Mouse (Mus musculus): ENCODE results near the gene Robo1. TPM values are rescaled to one million over a fixed set of nuclear protein-coding genes. Genes with fewer than 3 reads are reported as not detected.

The Robo1 gene
- polyA plus RNA-seq, 1 experiment from 2014 or later, result 49.9 TPM

DNA sequence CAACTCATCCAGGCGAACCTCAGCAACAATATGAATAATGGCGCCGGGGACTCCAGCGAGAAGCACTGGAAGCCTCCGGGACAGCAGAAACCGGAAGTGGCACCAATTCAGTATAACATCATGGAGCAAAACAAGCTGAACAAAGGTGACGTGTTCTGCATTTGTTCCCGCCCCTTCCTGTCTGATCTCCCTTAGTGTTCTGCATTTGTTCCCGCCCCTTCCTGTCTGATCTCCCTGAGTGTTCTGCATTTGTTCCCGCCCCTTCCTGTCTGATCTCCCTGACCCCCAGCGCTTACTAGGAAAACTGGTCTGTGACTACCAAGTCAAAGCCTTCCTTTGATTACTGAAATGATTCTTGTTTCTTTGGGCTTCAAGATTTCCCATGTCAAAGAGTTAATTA is 696.5 kb downstream of the Robo1 start:
- H3K4me1 ChIP-seq (replicated peaks), result peaks cover 17% of the 10 kb centered on the region
- peaks cover 32% of the 10 kb centered on the region for H3K36me3 ChIP-seq
- 89% methylated on average over 11 of the region's 11 CpGs for whole genome bisulfite sequencing
- no peaks in the 10 kb centered on the region for H3K27me3 ChIP-seq (ENCODE audit: insufficient read depth, poor library complexity, severe bottlenecking)
- no peak overlapping the region for H3K27ac ChIP-seq
- H3K4me3 ChIP-seq, result no peak overlapping the region
- no peaks in the 10 kb centered on the region for H3K9me3 ChIP-seq
- no peak for DNase-seq (ENCODE audit: low spot score)

DNA sequence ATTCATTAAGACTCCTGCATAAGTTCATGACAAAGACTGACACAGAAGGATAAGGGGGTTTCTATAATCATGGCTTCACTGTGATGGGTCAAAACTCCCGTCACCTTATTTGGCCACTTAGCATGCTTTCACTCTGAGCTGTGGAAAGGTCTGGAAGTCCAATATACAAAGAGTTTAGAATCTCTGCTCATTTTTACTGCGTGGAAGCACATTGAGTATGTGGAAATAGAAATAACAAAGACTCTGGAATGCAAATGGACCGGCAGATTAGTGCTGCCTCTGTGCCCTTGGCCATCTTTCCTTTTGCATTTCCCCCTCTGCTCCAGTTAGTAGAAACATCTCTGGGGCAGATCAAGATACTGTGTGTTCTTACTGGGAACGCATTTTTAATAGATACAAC is 697.7 kb downstream of the Robo1 start:
- 83% methylated on average over 4 of the region's 4 CpGs for WGBS
- H3K4me3 ChIP-seq, result no peak overlapping the region
- no peak for DNase-seq (ENCODE audit: low spot score)
- H3K27ac ChIP-seq, result no peak overlapping the region
- H3K36me3 ChIP-seq, result peaks cover 43% of the 10 kb centered on the region
- H3K4me1 ChIP-seq (replicated peaks), result peaks cover 17% of the 10 kb centered on the region
- H3K27me3 ChIP-seq (ENCODE audit: insufficient read depth, poor library complexity, severe bottlenecking), result no peaks in the 10 kb centered on the region
- no peaks in the 10 kb centered on the region for H3K9me3 ChIP-seq

DNA sequence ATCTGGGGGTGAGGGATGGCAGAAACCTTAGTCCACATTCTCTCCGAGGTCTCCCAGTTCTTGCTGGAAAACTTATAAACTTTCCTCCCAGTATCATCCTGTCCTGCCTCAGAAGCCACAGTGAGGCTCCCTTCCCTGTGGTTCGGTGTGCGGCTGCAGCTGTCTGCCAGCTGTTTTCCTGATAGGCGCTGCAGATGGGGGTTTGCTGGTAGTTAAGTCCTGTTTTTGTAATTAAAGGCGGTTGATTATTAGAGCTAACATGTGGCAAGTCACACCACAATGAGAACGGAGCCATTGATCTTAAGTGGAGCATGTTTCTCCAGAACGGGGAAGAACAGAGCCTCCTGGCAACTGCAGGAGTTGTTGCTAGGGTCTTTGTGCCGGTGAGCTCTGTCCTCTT is 699.3 kb downstream of the Robo1 start:
- no peak for DNase-seq (ENCODE audit: low spot score)
- peaks cover 53% of the 10 kb centered on the region for H3K36me3 ChIP-seq
- H3K27me3 ChIP-seq (ENCODE audit: insufficient read depth, poor library complexity, severe bottlenecking), result no peaks in the 10 kb centered on the region
- no peak overlapping the region for H3K27ac ChIP-seq
- peaks cover 17% of the 10 kb centered on the region for H3K4me1 ChIP-seq (replicated peaks)
- no peaks in the 10 kb centered on the region for H3K9me3 ChIP-seq
- no peak overlapping the region for H3K4me3 ChIP-seq
- 47% methylated on average over 8 of the region's 8 CpGs for WGBS

- peaks cover 12% of the 10 kb centered on the region for H3K4me1 ChIP-seq (replicated peaks)
- peak; percentile 16 for DNase-seq (ENCODE audit: low spot score)
- peaks cover 40% of the 10 kb centered on the region for H3K36me3 ChIP-seq
- no peaks in the 10 kb centered on the region for H3K9me3 ChIP-seq
- no peak overlapping the region for H3K27ac ChIP-seq
- no peak overlapping the region for H3K4me3 ChIP-seq
- WGBS, result 65% methylated on average over 7 of the region's 7 CpGs
- no peaks in the 10 kb centered on the region for H3K27me3 ChIP-seq (ENCODE audit: insufficient read depth, poor library complexity, severe bottlenecking)
These were observed 703.2 kb downstream of the Robo1 start for GRCm38 (mm10) chr16:73011313-73011712.

GRCm38 (mm10) chr16:73012926-73013325 is 704.8 kb downstream of the Robo1 start:
- H3K4me3 ChIP-seq, result no peak overlapping the region
- H3K36me3 ChIP-seq, result peaks cover 49% of the 10 kb centered on the region
- no peak overlapping the region for H3K27ac ChIP-seq
- DNase-seq (ENCODE audit: low spot score), result no peak
- H3K27me3 ChIP-seq (ENCODE audit: insufficient read depth, poor library complexity, severe bottlenecking), result no peaks in the 10 kb centered on the region
- 94% methylated on average over 11 of the region's 11 CpGs for WGBS
- no peaks in the 10 kb centered on the region for H3K9me3 ChIP-seq
- H3K4me1 ChIP-seq (replicated peaks), result peaks cover 9% of the 10 kb centered on the region

DNA sequence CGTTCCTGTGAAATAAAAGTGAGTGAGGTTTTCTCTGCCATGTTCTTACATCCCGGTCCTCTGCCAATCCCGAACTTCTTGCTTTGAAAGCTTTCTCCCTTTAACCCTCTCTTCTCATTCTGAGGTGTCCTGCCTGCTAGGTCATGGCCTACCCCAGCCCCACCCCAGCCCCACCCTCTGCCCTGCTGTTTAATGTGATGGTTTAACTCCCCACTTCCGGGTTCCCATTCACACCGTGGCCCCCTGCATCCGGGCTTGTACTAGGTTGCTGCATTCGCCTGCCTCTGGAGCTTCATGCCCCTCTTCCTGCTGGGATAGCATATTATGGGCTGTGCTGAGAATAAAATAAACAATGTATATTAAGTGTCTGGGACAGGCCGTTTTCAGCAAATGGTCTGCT is 706.4 kb downstream of the Robo1 start:
- Histone ChIP-seq H3K36me3 (peaks cover 50% of the 10 kb centered on the region), H3K4me1 (replicated peaks) (0 out of 2 replicates have a peak, but pooled peaks cover 4% of the 10 kb centered on the region), H3K4me3 (no peak overlapping the region), H3K27ac (no peak overlapping the region), H3K9me3 (no peaks in the 10 kb centered on the region), H3K27me3 (ENCODE audit: insufficient read depth, poor library complexity, severe bottlenecking) (no peaks in the 10 kb centered on the region)
- 80% methylated on average over 8 of the region's 8 CpGs for WGBS
- no peak for DNase-seq (ENCODE audit: low spot score)

DNA sequence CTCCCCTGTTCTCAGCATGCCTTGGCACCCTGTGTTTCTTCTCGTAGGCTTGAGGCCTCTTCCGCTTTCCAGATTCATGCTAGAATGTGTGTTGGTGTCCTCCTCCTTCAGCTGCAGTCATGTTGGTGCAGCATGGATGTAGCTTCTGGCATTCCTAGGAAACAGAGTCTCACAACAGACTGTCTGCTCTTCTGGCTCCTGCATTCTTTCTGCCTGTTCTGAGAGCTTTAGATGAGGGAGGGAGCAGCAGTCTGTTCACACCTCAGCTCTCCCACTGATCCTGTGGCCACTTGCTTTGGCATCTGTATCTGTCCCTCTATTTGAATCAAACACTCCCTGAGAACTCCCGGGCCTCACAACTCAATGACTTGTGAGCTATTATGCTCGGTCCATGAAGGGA is 707.9 kb downstream of the Robo1 start:
- no peaks in the 10 kb centered on the region for H3K9me3 ChIP-seq
- H3K27me3 ChIP-seq (ENCODE audit: insufficient read depth, poor library complexity, severe bottlenecking), result no peaks in the 10 kb centered on the region
- peaks cover 38% of the 10 kb centered on the region for H3K36me3 ChIP-seq
- 85% methylated on average over 4 of the region's 4 CpGs for WGBS
- H3K27ac ChIP-seq, result no peak overlapping the region
- no peak for DNase-seq (ENCODE audit: low spot score)
- H3K4me1 ChIP-seq (replicated peaks), result 0 out of 2 replicates have a peak, but pooled peaks cover 4% of the 10 kb centered on the region
- no peak overlapping the region for H3K4me3 ChIP-seq

DNA sequence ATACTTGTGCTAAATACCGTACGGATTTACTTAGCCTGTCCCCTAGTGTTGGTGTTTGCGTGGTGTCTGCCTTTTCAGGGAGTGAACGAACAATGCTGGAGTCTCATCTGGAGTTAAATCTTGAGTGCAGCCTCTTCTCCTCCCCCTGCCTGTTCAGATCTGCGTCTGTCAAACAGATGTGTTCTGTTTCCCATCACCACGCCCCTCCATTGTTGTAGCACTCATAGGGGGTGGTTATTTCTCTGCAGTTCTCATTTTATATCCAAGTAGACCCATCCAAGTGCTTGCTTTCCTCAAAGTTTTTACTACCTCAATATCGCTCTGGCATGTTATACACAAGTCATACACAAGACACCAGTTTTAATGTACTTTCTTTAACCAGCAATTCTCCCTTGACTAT is 708.7 kb downstream of the Robo1 start:
- DNase-seq (ENCODE audit: low spot score), result no peak
- WGBS, result 69% methylated on average over 7 of the region's 7 CpGs
- Histone ChIP-seq H3K4me1 (replicated peaks) (0 out of 2 replicates have a peak, but pooled peaks cover 4% of the 10 kb centered on the region), H3K27ac (no peak overlapping the region), H3K27me3 (ENCODE audit: insufficient read depth, poor library complexity, severe bottlenecking) (no peaks in the 10 kb centered on the region), H3K36me3 (peaks cover 31% of the 10 kb centered on the region), H3K4me3 (no peak overlapping the region), H3K9me3 (no peaks in the 10 kb centered on the region)

GRCm38 (mm10) chr16:73024326-73024725 is 716.2 kb downstream of the Robo1 start:
- no peaks in the 10 kb centered on the region for H3K9me3 ChIP-seq
- 94% methylated on average over 13 of the region's 13 CpGs for WGBS
- no peaks in the 10 kb centered on the region for H3K27me3 ChIP-seq (ENCODE audit: insufficient read depth, poor library complexity, severe bottlenecking)
- no peak overlapping the region for H3K27ac ChIP-seq
- H3K4me3 ChIP-seq, result no peak overlapping the region
- H3K36me3 ChIP-seq, result peaks cover 27% of the 10 kb centered on the region
- H3K4me1 ChIP-seq (replicated peaks), result no peaks in the 10 kb centered on the region
- no peak for DNase-seq (ENCODE audit: low spot score)

DNA sequence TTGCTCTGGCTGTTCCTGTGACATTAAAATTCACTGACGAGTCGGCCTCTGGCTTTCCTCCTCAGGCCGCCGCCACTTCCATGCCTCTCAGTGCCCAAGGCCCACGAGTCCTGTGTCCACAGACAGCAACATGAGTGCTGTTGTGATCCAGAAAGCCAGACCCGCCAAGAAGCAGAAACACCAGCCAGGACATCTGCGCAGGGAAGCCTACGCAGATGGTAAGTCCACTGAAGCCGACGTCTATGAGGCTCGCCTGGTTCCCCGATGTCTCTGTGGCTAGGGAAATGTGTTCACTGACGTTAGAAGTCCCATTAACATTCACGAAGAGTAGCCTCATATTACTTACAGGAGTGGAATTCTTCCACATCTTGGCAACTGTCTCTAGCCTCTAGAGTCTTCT is 719.6 kb downstream of the Robo1 start:
- H3K36me3 ChIP-seq, result peaks cover 25% of the 10 kb centered on the region
- H3K27me3 ChIP-seq (ENCODE audit: insufficient read depth, poor library complexity, severe bottlenecking), result no peaks in the 10 kb centered on the region
- WGBS, result 92% methylated on average over 14 of the region's 14 CpGs
- no peak for DNase-seq (ENCODE audit: low spot score)
- no peaks in the 10 kb centered on the region for H3K4me1 ChIP-seq (replicated peaks)
- H3K9me3 ChIP-seq, result no peaks in the 10 kb centered on the region
- no peak overlapping the region for H3K27ac ChIP-seq
- H3K4me3 ChIP-seq, result no peak overlapping the region

DNA sequence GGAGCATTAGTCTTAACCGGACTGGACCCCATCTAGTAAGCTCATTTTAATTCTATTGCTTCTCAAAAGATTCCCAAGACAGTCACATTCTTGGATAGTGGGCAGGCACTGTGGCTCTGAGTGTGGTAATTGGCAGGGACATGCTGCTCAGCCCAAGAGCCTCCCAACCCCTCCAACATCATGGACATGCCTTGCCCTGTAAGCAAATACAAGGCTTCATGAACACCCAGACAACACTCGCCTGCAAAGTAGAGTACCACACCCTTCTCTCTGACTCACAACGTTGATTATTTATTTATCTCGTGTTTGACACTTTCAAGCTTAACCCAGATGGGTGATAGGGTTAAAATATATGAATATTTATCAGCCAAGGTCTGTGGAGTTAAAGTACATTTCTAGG is 722.9 kb downstream of the Robo1 start:
- H3K36me3 ChIP-seq, result peaks cover 9% of the 10 kb centered on the region
- 89% methylated on average over 4 of the region's 4 CpGs for WGBS
- no peak overlapping the region for H3K27ac ChIP-seq
- no peak overlapping the region for H3K4me3 ChIP-seq
- H3K4me1 ChIP-seq (replicated peaks), result no peaks in the 10 kb centered on the region; the same call in 1 of the 2 replicates
- H3K27me3 ChIP-seq (ENCODE audit: insufficient read depth, poor library complexity, severe bottlenecking), result no peaks in the 10 kb centered on the region
- DNase-seq (ENCODE audit: low spot score), result no peak
- no peaks in the 10 kb centered on the region for H3K9me3 ChIP-seq

GRCm38 (mm10) chr16:73035210-73035985 is 727.3 kb downstream of the Robo1 start:
- peaks cover 38% of the 10 kb centered on the region for H3K36me3 ChIP-seq
- H3K27me3 ChIP-seq (ENCODE audit: insufficient read depth, poor library complexity, severe bottlenecking), result no peaks in the 10 kb centered on the region
- H3K4me3 ChIP-seq, result no peak overlapping the region
- H3K4me1 ChIP-seq (replicated peaks), result peaks cover 7% of the 10 kb centered on the region; the same call in 1 of the 2 replicates
- 76% methylated on average over 20 of the region's 20 CpGs for WGBS
- no peak for DNase-seq (ENCODE audit: low spot score)
- no peak overlapping the region for H3K27ac ChIP-seq
- H3K9me3 ChIP-seq, result no peaks in the 10 kb centered on the region

DNA sequence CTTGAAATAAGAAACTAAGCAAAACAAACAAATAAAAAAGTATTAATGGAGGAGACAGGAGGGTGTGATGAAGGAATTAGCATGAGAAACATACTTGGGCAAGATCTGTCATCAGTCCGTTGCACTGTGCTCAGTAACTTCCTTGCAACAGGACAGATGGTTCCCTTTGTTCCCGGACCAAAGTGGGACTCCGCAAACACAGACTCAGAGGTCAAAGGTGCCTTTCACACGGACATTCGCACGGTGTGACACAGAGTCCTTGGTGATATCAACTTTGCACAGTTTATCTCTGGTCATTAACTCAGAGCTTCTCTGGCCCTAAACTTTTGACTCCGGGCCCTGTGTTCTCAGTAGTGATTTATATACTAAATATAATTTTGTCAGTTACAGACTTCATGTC is 730.4 kb downstream of the Robo1 start:
- H3K27ac ChIP-seq, result 0 out of 2 replicates have a peak overlapping the region, but pooled peaks have one; percentile 43
- H3K9me3 ChIP-seq, result 0 out of 2 replicates have a peak, but pooled peaks cover 7% of the 10 kb centered on the region
- H3K27me3 ChIP-seq (ENCODE audit: insufficient read depth, poor library complexity, severe bottlenecking), result no peaks in the 10 kb centered on the region
- 38% methylated on average over 7 of the region's 7 CpGs for WGBS
- peaks cover 67% of the 10 kb centered on the region for H3K36me3 ChIP-seq
- H3K4me3 ChIP-seq, result no peak overlapping the region
- H3K4me1 ChIP-seq (replicated peaks), result peaks cover 7% of the 10 kb centered on the region; the same call in 1 of the 2 replicates
- DNase-seq (ENCODE audit: low spot score), result peak; percentile 39

All from hindbrain, embryonic 10.5 days (tissue).